Mouse (Mus musculus) CH12.LX (cell line): Measurements from ENCODE around the gene Dusp13.

Experiments used
- BHLHE40 ChIP-seq: IDR thresholded peaks from 2 replicates; pipeline ENCODE4 v1.6.1; 2011; ENCODE audit warnings: mild to moderate bottlenecking, low read depth, low read length, improper control_type of control experiment
- CHD2 ChIP-seq: IDR thresholded peaks from 2 replicates; pipeline ENCODE4 v1.6.1; 2011; ENCODE audit warnings: low read length, improper control_type of control experiment
- CTCF ChIP-seq, 2 experiments: IDR thresholded peaks in 1 of 2; conservative IDR thresholded peaks in 1 of 2; 2 replicates each; pipeline ENCODE4 v1.5.1; 2011 to 2012; ENCODE audit warnings: low read depth in 2 of 2, low read length in 2 of 2, improper control_type of control experiment in 1 of 2, inconsistent platforms in 1 of 2, mild to moderate bottlenecking in 1 of 2, moderate library complexity in 1 of 2
- E2F4 ChIP-seq: IDR thresholded peaks from 2 replicates; pipeline ENCODE4 v1.6.1; 2011; ENCODE audit warnings: low read depth, low read length, improper control_type of control experiment; ENCODE audit not compliant: insufficient replicate concordance
- EP300 ChIP-seq: IDR thresholded peaks from 2 replicates; pipeline ENCODE4 v1.6.1; 2011; ENCODE audit warnings: low read length, improper control_type of control experiment
- HCFC1 ChIP-seq: IDR thresholded peaks from 2 replicates; pipeline ENCODE4 v1.6.1; 2012; ENCODE audit warnings: low read depth, mild to moderate bottlenecking, inconsistent platforms, low read length, improper control_type of control experiment
- MYC ChIP-seq: IDR thresholded peaks from 2 replicates; pipeline ENCODE4 v1.6.1; 2011; ENCODE audit warnings: low read depth, mild to moderate bottlenecking, improper control_type of control experiment, low read length
- POLR2A ChIP-seq: IDR thresholded peaks from 2 replicates; pipeline ENCODE4 v1.6.1; 2011; ENCODE audit warnings: low read depth, mild to moderate bottlenecking, improper control_type of control experiment, low read length
- RAD21 ChIP-seq: IDR thresholded peaks from 2 replicates; pipeline ENCODE4 v1.6.1; 2011; ENCODE audit warnings: low read depth, mild to moderate bottlenecking, low read length, improper control_type of control experiment, moderate library complexity
- ZC3H11A ChIP-seq: IDR thresholded peaks from 2 replicates; pipeline ENCODE4 v1.6.1; 2012; ENCODE audit warnings: low read depth, mild to moderate bottlenecking, inconsistent platforms, low read length, improper control_type of control experiment
- ZNF384 ChIP-seq: IDR thresholded peaks from 2 replicates; pipeline ENCODE4 v1.6.1; 2012; ENCODE audit warnings: low read depth, low read length, improper control_type of control experiment, inconsistent platforms

GRCm38 (mm10) chr14:21695020-21695419 is 56.0 kb downstream of the Dusp13 start:
- TF ChIP-seq CTCF (conservative IDR thresholded peaks at IDR 0.05 in 1 of 2, IDR thresholded peaks at IDR 0.05 in 1 of 2; ENCODE audit: low read depth in 2 of 2, low read length in 2 of 2), result no peak
- TF ChIP-seq MYC, result no peak
- no peak for TF ChIP-seq EP300
- TF ChIP-seq CHD2, result no peak
- TF ChIP-seq BHLHE40, result no peak
- no peak for TF ChIP-seq POLR2A
- no peak for TF ChIP-seq E2F4
- TF ChIP-seq ZC3H11A, result no peak
- TF ChIP-seq ZNF384, result no peak
- no peak for TF ChIP-seq RAD21
- no peak for TF ChIP-seq HCFC1
